Mouse (Mus musculus): ENCODE data around the gene Zfp69.

- no peak for TF ChIP-seq CTCF (IDR thresholded peaks at IDR 0.05; ENCODE audit: low read depth)
- TF ChIP-seq EP300 (IDR thresholded peaks at IDR 0.05; ENCODE audit: low read depth) = no peak
Observed at GRCm38 (mm10) chr4:120891960-120892359, 59.5 kb downstream of the Zfp69 start.
